Mouse (Mus musculus): Measurements from ENCODE around the gene Usp53. TPM values are rescaled to one million over a fixed set of nuclear protein-coding genes. Genes with fewer than 3 reads are reported as not detected.

Gene Usp53
- total RNA-seq, 2 experiments from 2014 or later, result 8.6 to 12.5 TPM

GRCm38 (mm10) chr3:122895189-122895731 lies 89.0 kb downstream of the Usp53 start:
- intact Hi-C loops (cut with DNase I), result no loop called here
- DNase-seq, result no peak

GRCm38 (mm10) chr3:122894772-122895171 lies 89.5 kb downstream of the Usp53 start, which contains the start of gene Fabp2:
TSS of gene Fabp2 (plus strand) at chr3:122895072.
- intact Hi-C loops (cut with DNase I), result no loop called here
- no peak for DNase-seq

GRCm38 (mm10) chr3:122888371-122888819 lies 95.9 kb downstream of the Usp53 start:
- DNase-seq, result no peak
- intact Hi-C loops (cut with DNase I), result no loop called here

GRCm38 (mm10) chr3:122887505-122888301 lies 96.6 kb downstream of the Usp53 start:
- DNase-seq, result no peak
- intact Hi-C loops (cut with DNase I), result no loop called here

Small RNA genes within 50 kb of the gene (microRNA-seq; reads per million reads assigned to microRNA genes)
- 0 reads per million in 2 experiments for gene Gm22066 (ENCODE audit: borderline number of aligned reads in 2 of 2)

Other genes with a start within 250 kb of the Usp53 start
- gene Fabp2, start 89.4 kb downstream of the Usp53 start, total RNA-seq (2021), result not detected
- not detected for gene Gm10959, start 65.2 kb downstream of the Usp53 start, total RNA-seq (2021)
- gene 1810037I17Rik, start 60.3 kb downstream of the Usp53 start, total RNA-seq (2021), result 100 to 1,000 TPM in 1 of 2 experiments, 10 to 100 TPM in 1; 91.5 to 110 TPM
- 1,000 to 10,000 TPM; 2,084 to 2,239 TPM for gene Myoz2, start 50.5 kb upstream of the Usp53 start, total RNA-seq (2021)

Data from heart, postnatal 36 days (tissue).